Mouse (Mus musculus): ENCODE results near the gene Agfg2. TPM values are rescaled to one million over a fixed set of nuclear protein-coding genes. Genes with fewer than 3 reads are reported as not detected.

Gene Agfg2
- total RNA-seq, 2 experiments from 2014 or later = 5.9 to 7.5 TPM

DNA sequence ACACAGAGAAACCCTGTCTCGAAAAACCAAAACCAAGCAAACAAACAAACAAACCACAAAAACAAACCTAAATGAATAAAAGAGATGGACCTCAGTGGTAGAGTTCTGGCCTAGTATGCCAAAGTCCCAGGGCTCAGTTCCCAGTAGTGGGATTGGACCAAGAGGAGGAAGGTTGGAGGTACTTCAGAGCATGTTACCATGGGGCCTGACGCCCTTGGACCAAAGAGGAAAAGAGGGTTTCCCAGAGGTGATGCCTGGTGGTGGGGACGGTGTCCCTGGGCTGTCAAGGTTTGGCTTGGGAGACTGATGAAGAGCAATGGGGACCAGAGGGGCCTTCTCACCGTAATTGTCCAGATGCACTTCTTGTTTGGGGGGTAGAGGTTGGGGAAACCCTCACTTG lies 74.5 kb downstream of the Agfg2 start:
- no peak for DNase-seq (ENCODE audit: low spot score)

- no peak for DNase-seq (ENCODE audit: low spot score)
Observed at GRCm38 (mm10) chr5:137609292-137609691, 75.2 kb downstream of the Agfg2 start.

DNA sequence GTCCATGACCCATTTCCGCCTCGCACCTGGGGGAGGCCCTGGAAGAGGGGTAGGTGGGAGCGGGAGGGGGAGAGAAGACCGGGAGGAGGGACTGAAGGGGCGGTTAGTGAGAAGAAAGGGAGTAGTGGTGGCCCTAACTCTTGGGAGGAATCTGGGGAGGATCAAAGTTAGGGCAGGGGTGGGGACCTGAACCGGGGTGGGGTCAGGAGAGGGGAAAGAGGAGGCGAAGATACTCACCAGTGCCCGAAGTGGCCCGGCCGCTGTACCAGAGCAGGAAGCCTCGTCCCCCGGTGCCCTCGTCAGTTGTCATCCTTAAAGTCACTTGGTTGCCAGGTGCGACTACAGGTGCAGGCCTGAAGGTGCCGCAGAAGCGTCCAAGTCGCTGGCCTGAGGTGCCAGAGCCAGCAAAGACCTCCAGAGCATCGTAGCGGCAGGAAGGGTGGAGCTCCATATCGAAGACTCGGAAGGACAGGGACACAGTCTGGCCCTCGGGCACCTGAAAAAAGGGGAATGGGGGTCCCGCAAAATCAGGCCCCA lies 75.8 kb downstream of the Agfg2 start:
- no peak for DNase-seq (ENCODE audit: low spot score)

DNA sequence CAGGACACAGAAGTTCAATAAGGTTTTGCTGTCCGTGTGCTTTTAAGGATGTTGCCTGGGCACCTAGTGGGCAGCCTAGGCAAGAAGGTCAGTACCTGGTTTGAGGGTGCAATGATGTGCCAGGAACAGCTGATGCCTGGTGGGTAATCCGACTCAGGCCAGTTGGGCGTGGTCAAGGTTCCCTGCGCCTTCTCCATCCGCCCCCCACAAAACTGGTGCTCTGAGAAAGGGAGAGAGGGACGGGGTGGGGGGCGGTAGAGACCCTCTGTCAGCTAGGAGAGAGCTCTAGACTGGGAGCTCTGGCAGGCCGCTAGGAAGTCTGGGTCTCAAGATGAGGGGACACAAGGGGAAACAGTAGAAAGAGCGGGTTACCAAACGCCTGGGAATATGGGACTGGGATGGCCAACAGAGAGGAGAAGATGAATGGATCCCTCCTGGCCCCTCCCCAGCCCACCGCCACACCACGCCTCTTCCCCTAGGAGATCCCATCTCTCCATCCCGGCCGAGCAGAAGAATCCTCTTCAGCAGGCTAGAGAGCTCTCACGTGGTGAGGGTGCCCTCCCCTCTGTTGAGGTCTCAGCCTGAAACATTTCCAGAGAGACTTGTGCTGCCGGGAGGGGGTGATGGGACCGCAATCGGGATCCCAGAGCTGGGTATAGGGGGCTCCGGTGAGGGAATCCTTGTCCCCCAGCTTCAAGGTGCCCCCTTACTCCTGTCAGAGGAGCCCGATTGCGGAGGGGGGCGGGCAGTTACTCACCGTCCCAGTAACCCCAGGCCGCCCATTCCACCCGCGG lies 76.5 kb downstream of the Agfg2 start:
- DNase-seq (ENCODE audit: low spot score) = no peak

- peak; percentile 46 for DNase-seq (ENCODE audit: low spot score)
Observed at GRCm38 (mm10) chr5:137601365-137601729, 83.2 kb downstream of the Agfg2 start.

DNA sequence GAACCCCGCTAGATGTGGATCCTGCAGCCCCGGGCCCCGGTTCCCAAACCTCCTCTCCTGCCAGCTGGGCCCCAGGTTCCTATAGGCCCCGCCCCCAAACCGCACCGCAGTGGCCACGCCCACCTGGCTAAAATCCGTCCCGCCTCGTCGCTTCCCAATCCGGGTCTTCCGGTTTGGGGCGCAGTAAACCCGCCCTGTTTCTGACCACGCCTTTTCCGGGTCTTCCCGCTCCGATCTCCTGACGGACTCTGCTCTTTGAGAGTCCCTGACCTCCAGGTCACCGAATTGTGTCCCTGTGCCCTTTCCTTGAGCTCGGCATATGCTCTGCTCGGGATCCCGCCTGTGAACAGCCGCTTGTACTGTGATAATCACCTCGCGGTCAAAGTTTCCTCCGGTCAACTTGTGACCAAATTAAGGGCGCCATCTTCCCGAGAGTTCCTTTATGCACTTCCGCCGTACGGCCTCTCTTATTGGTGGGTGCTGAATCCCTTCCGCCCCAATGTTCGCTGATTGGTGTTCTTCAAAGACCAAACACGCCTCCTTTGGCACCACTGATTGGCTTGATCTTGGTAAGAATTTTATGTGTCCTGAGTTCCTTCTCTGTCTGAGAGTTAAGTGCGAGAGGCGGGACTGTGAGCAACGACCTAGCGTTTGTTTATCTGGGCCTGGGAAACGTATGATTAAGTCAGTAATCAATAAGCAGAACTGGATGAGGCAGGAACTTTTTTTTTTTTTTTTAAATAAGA lies 83.7 kb downstream of the Agfg2 start, which contains the start of gene Mospd3:
Mospd3 (minus strand) TSS at position 440 of the 746 bp plus-strand sequence.
- DNase-seq (ENCODE audit: low spot score) = peak; percentile 97

Other genes starting within 250 kb of the Agfg2 start
- under 1 TPM in 1 of 2 experiments, not detected in 1; 0.07 TPM for gene Zan, start 207.7 kb downstream of the Agfg2 start, total RNA-seq (2021)
- 10 to 100 TPM in 1 of 2 experiments, 1 to 10 TPM in 1; 8.9 to 10.8 TPM for gene Pop7, start 182.2 kb downstream of the Agfg2 start, total RNA-seq (2021)
- gene Gigyf1, start 166.2 kb downstream of the Agfg2 start, total RNA-seq (2021) = 10 to 100 TPM; 19.9 to 23.5 TPM
- not detected for gene Epo, start 151.5 kb downstream of the Agfg2 start, total RNA-seq (2021)
- 100 to 1,000 TPM; 111 to 134 TPM for gene Gnb2, start 151.2 kb downstream of the Agfg2 start, total RNA-seq (2021)
- gene Actl6b, start 131.2 kb downstream of the Agfg2 start, total RNA-seq (2021) = not detected
- under 1 TPM in 1 of 2 experiments, not detected in 1; 0.36 TPM for gene Tfr2, start 114.9 kb downstream of the Agfg2 start, total RNA-seq (2021)
- 1 to 10 TPM; 8.8 to 8.9 TPM for gene Mospd3, start 83.7 kb downstream of the Agfg2 start, total RNA-seq (2021)
- gene Pcolce, start 70.9 kb downstream of the Agfg2 start, total RNA-seq (2021) = 10 to 100 TPM; 31.2 to 44.1 TPM
- gene Fbxo24, start 55.7 kb downstream of the Agfg2 start, total RNA-seq (2021) = under 1 TPM in 1 of 2 experiments, not detected in 1; 0.21 TPM
- gene Lrch4, start 55.6 kb downstream of the Agfg2 start, total RNA-seq (2021) = 10 to 100 TPM; 15.0 to 18.0 TPM
- gene Gm20605, start 55.6 kb downstream of the Agfg2 start, total RNA-seq (2021) = 1 to 10 TPM; 1.0 to 2.2 TPM
- 1 to 10 TPM; 2.6 to 3.0 TPM for gene Sap25, start 43.4 kb downstream of the Agfg2 start, total RNA-seq (2021)
- gene Irs3, start 39.0 kb downstream of the Agfg2 start, total RNA-seq (2021) = under 1 TPM; 0.59 to 0.90 TPM
- gene Nyap1, start 56.9 kb upstream of the Agfg2 start, total RNA-seq (2021) = under 1 TPM; 0.21 to 0.28 TPM
- 10 to 100 TPM; 53.0 to 68.0 TPM for gene Tsc22d4, start 61.0 kb upstream of the Agfg2 start, total RNA-seq (2021)
- gene Ppp1r35, start 94.1 kb upstream of the Agfg2 start, total RNA-seq (2021) = 1 to 10 TPM; 6.2 to 7.7 TPM
- 10 to 100 TPM; 24.1 to 26.1 TPM for gene Mepce, start 102.9 kb upstream of the Agfg2 start, total RNA-seq (2021)
- under 1 TPM; 0.14 to 0.26 TPM for gene Zcwpw1, start 103.1 kb upstream of the Agfg2 start, total RNA-seq (2021)
- gene Pilra, start 151.6 kb upstream of the Agfg2 start, total RNA-seq (2021) = under 1 TPM; 0.16 to 0.28 TPM
- under 1 TPM in 1 of 2 experiments, not detected in 1; 0.17 TPM for gene Pilrb1, start 173.4 kb upstream of the Agfg2 start, total RNA-seq (2021)
- gene Pilrb2, start 187.1 kb upstream of the Agfg2 start, total RNA-seq (2021) = not detected
- under 1 TPM in 1 of 2 experiments, not detected in 1; 0.14 TPM for gene Cyp3a13, start 236.9 kb upstream of the Agfg2 start, total RNA-seq (2021)